Mouse (Mus musculus) CH12.LX (cell line): ENCODE results near the gene Cnot8.

Source experiments
- CHD2 ChIP-seq: IDR thresholded peaks from 2 replicates; pipeline ENCODE4 v1.6.1; 2011; ENCODE audit warnings: low read length, improper control_type of control experiment
- CTCF ChIP-seq, 2 experiments: IDR thresholded peaks in 1 of 2; conservative IDR thresholded peaks in 1 of 2; 2 replicates each; pipeline ENCODE4 v1.5.1; 2011 to 2012; ENCODE audit warnings: low read depth in 2 of 2, low read length in 2 of 2, improper control_type of control experiment in 1 of 2, inconsistent platforms in 1 of 2, mild to moderate bottlenecking in 1 of 2, moderate library complexity in 1 of 2
- EP300 ChIP-seq: IDR thresholded peaks from 2 replicates; pipeline ENCODE4 v1.6.1; 2011; ENCODE audit warnings: low read length, improper control_type of control experiment
- GABPA ChIP-seq: IDR thresholded peaks from 2 replicates; pipeline ENCODE4 v1.6.1; 2012; ENCODE audit warnings: low read depth, low read length, improper control_type of control experiment, inconsistent platforms; ENCODE audit not compliant: insufficient replicate concordance
- HCFC1 ChIP-seq: IDR thresholded peaks from 2 replicates; pipeline ENCODE4 v1.6.1; 2012; ENCODE audit warnings: low read depth, mild to moderate bottlenecking, inconsistent platforms, low read length, improper control_type of control experiment
- JUN ChIP-seq: IDR thresholded peaks from 2 replicates; pipeline ENCODE4 v1.6.1; 2011; ENCODE audit warnings: low read depth, mild to moderate bottlenecking, low read length, improper control_type of control experiment, moderate library complexity; ENCODE audit not compliant: insufficient read depth
- MAFK ChIP-seq: IDR thresholded peaks from 2 replicates; pipeline ENCODE4 v1.6.1; 2011; ENCODE audit warnings: low read length, improper control_type of control experiment; ENCODE audit not compliant: insufficient replicate concordance
- MAX ChIP-seq: IDR thresholded peaks from 2 replicates; pipeline ENCODE4 v1.6.1; 2011; ENCODE audit warnings: low read length, improper control_type of control experiment
- PAX5 ChIP-seq: IDR thresholded peaks from 2 replicates; pipeline ENCODE4 v1.6.1; 2012; ENCODE audit warnings: low read length, inconsistent platforms, mixed read lengths
- POLR2A ChIP-seq: IDR thresholded peaks from 2 replicates; pipeline ENCODE4 v1.6.1; 2011; ENCODE audit warnings: low read depth, mild to moderate bottlenecking, improper control_type of control experiment, low read length
- TBP ChIP-seq: conservative IDR thresholded peaks from 2 replicates; pipeline ENCODE4 v1.6.1; 2011; ENCODE audit warnings: low read depth, low read length, improper control_type of control experiment
- USF2 ChIP-seq: conservative IDR thresholded peaks from 2 replicates; pipeline ENCODE4 v1.6.1; 2011; ENCODE audit warnings: low read depth, low read length, improper control_type of control experiment
- ZC3H11A ChIP-seq: IDR thresholded peaks from 2 replicates; pipeline ENCODE4 v1.6.1; 2012; ENCODE audit warnings: low read depth, mild to moderate bottlenecking, inconsistent platforms, low read length, improper control_type of control experiment
- ZNF384 ChIP-seq: IDR thresholded peaks from 2 replicates; pipeline ENCODE4 v1.6.1; 2012; ENCODE audit warnings: low read depth, low read length, improper control_type of control experiment, inconsistent platforms

DNA sequence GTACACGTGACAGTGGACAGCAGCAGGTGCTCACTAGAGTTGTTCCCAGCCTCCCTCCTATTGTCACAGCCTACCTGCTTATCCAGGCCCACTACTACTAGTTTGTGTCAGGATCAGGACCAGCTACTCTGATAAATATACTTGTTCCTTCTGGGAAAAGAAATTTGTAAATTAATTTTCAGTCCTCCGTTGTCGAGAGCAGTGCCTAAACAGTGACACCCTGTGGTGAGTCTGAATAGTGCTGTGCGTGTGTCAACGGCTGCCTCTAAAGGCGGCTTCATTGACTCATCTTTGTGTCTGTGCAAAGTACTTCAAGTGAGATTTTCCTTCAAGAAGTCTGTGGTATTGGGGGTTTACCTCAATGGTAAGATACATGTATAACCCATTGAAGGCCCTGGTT, 46.5 kb upstream of the Cnot8 start:
- TF ChIP-seq CTCF (conservative IDR thresholded peaks at IDR 0.05 in 1 of 2, IDR thresholded peaks at IDR 0.05 in 1 of 2; ENCODE audit: low read depth in 2 of 2, low read length in 2 of 2) = peak; percentile 85 to 87
- TF ChIP-seq EP300 = no peak
- no peak for TF ChIP-seq CHD2
- TF ChIP-seq POLR2A = no peak
- TF ChIP-seq MAX = no peak
- no peak for TF ChIP-seq GABPA
- no peak for TF ChIP-seq TBP
- no peak for TF ChIP-seq USF2
- no peak for TF ChIP-seq ZNF384
- TF ChIP-seq HCFC1 = no peak
- TF ChIP-seq MAFK = no peak
- TF ChIP-seq JUN = no peak
- TF ChIP-seq PAX5 = no peak
- no peak for TF ChIP-seq ZC3H11A
